Mouse (Mus musculus) thymus, postnatal 25 days (tissue): ENCODE measurements around the gene Arap1.
A peak's percentile ranks its signal among the peaks of the same experiment; 100 is the strongest.

ENCODE experiments used
- DNase-seq: peaks from one replicate; pipeline ENCODE4 v3.0.0; 2022

Gene Arap1

DNA sequence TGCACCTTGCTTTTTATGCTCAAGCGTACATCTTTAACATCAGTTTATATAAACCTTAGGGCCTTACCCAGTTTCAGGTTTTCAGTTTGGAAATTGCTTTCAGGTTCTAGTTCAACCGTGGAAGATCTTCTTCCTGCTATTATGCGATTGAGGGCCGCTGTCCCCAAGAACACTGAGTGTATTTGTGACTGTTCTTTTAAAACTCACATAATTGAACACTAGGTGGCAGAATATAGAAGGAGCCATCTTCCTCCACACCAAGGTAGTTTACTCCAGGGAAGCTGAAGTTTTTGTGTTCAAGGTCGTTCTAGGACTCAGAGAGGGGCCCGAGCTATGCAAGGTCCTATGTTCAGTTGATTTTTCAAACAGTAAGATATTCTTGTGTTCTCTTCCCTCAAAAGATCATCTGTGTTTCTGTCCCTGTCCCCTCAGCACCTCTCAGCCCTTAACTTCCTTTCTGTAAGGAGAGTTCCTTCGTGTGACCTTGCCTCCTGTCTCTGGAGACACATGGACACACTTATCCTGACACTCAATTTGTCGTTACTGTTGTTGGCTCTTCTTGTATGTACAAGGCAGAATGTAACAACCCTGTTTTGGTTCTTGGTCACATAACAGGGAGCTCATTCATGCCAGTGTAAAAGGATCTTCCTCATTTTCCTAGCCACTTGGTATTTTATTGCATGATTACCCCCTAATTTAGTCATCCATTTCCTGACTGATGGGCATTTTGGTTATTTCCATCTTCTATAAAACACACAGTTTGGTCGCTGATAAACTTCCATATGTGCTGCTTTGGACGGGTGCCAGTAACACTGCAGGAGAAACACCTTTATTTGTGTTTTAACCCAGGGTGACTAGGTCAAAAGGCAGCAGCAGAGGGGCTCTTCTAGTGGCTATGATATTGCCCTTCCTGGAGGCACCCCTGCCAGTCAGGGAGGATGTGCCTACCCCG lies 20.3 kb downstream of the Arap1 start:
- no peak for DNase-seq

DNA sequence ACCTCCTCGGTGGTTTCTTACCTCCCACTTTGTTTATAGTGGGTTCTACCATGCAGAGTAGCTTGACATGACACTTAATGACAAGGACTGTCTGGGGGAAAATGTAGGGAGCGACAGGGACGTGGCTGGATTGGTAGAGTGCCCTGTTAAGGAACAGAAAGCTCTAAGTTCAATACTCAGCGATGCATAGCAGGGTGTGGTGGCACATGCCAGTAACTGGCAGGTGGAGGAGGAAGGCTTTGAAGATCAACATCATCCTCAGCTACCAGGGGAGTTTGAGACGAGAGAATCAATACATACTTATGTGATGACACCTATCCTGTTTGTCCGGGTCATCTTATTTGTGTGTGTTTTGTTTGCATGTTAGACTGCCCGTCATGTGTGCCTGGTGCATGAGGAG lies 21.8 kb downstream of the Arap1 start:
- no peak for DNase-seq

GRCm38 (mm10) chr7:101373082-101373481 lies 25.2 kb downstream of the Arap1 start:
- DNase-seq: no peak

DNA sequence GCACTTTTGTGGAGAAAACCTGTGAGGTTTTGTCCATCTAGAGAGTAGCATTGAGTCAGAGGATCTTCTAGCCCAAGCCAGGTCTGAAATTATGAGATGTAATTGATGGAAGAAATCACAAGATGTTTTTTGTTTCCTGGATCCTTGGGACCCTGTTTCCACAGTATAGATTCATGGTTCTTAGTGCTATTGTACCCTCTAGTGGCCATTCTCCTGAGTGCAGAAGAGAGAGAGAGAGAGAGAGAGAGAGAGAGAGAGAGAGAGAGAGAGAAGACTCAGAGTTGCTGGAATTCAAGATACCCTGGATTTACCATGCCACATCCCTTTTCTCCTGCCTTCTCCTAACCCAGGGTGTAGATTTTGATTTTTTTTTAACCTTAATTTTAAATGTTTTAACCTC lies 26.3 kb downstream of the Arap1 start:
- DNase-seq: no peak

- DNase-seq: no peak
These were observed 29.0 kb downstream of the Arap1 start for GRCm38 (mm10) chr7:101376701-101377340.

- peak; percentile 86 for DNase-seq
These were observed 29.9 kb downstream of the Arap1 start for GRCm38 (mm10) chr7:101377741-101378262.

GRCm38 (mm10) chr7:101378285-101378684 lies 30.4 kb downstream of the Arap1 start:
- DNase-seq: peak; percentile 33

DNA sequence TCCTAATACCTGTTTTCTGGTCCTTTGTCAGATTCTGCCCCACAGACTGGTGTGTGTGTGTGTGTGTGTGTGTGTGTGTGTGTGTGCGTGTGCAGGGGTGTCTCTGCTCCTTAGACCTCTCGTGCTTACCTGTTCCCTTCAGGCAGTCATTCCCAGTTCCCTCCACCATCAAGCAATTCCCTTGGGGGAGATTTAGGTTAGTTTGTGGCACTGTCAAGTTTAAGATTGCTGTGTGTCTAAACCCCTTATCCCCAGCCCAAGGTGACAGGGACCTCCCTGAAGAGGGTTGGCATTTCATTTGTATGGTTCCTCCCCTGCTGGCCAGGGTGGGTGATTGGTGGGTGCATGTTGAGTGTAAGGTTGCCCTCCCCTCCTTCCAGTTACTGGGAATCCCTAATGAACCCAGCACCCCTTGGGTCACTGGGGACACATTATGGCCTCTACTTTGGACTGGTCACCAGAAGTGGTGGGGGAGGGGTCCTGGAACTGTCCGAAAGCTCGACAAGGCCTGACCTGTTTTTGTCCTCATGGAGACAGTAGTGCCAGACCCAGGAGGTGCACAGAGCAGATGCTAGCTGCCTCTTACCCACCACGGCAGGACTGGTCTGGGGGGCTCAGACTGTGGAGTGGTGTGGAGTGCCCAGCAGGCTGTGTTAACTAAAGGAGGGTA lies 31.1 kb downstream of the Arap1 start:
- DNase-seq: no peak

DNA sequence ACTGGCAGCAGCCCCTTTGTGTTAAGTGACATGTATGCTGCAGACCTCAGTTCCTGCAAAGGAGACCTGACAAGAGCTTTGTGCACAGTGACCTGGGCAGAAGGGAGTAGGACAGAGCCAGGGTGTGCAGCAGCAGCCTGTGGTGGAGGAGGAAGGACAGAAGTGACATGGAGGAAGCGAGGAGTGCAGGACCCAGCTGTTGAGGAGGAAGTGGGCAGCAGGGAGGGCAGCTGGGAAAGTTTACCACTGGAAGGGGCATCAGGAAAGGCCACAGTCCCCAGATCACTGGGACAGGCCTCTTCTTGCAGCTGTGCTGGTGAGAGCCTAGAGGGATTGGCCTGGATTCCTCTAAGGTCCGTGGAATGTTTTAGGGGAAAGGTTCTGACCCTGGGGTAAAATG lies 31.9 kb downstream of the Arap1 start:
- no peak for DNase-seq

DNA sequence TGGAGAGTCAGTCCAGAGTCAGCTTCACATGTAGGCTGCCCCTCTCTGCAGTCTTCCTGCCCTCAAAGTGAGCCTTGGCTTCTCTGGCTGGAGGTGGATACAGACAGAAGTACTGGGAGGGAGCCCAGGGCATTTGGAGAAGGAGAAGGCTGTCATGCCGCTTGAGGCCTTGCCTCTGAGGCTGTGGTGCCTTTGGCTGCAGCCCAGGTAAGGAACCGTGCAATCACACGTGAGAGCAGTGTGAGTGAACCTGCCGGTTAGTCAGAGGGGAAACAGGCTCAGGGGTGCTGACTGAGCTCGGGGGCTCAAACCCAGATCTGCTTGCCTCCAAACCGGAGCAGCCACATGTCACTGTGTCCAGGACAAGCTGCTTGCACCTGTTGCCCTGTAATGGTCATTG lies 33.6 kb downstream of the Arap1 start:
- DNase-seq: no peak

- DNase-seq: no peak
These were observed 34.5 kb downstream of the Arap1 start for GRCm38 (mm10) chr7:101382378-101382777.

DNA sequence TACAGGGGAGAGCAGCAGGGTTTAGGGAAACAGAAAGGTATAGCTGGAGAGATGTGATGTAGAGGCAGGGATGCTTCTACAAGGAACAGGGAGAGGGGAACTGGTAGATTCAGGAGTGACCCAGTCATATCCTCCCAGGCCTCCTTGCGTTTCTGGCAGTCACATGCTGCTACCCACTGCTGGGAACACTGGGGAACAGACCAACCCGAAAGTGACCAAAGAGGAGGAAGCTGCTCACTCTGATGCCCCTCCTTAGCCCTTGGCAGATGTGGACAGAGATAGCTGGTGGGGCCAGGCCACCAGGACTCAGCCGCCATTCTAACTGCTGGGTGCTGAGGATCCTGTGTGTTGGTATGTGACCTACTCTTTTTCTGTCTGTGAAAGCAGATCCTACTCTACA lies 35.9 kb downstream of the Arap1 start:
- no peak for DNase-seq

- no peak for DNase-seq
These were observed 37.1 kb downstream of the Arap1 start for GRCm38 (mm10) chr7:101384931-101385330.

GRCm38 (mm10) chr7:101385331-101385733 lies 37.5 kb downstream of the Arap1 start:
- DNase-seq: no peak

- no peak for DNase-seq
These were observed 38.1 kb downstream of the Arap1 start for GRCm38 (mm10) chr7:101385866-101386452.

DNA sequence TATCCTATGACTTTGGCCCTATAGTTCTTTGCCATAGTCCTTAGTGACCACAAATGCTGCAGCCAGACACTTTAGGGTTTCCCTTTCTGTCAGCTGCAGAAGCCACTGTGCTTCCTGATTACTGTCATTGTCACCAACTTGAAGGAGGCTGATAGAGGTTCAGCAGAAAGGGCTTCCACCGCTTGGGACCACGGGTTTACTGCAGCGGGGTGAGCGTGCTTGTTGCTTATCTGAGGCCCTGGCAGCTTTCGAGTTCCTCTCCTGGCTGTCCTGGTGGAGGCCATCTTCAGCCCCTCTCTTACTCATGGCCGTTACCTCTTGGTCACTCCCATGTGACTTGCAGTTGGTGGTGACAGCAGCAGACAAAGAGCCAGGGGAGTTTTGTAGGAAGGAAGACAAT lies 41.4 kb downstream of the Arap1 start:
- DNase-seq: no peak

DNA sequence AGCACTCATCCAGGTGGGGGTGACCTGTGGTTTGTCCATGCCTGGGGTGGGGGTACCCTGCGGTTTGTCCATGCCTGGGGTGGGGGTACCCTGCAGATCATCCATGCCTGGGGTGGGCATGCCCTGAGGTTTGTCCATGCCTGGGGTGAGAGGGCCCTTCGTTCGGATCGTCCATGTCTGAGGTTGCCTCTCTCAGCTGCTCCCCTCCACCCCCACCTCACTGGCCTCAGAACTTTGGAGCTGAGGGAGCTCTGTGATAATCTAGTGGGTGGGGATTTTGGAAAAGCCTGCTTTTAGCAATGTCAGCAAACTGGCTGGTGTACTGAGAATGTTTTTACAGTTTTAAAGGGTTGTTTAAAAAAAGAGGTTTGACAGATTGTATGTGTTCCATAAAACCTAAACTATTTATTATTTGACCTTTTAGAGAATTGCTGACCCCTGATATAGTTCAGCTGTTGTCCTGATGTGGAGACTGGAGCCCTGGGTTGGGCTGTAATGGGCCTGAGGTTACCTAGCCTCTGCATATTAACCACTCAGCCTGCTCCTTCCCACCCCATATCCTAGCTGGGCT lies 44.1 kb downstream of the Arap1 start:
- no peak for DNase-seq

GRCm38 (mm10) chr7:101393015-101393414 lies 45.1 kb downstream of the Arap1 start:
- DNase-seq: no peak

GRCm38 (mm10) chr7:101393694-101394504 lies 46.0 kb downstream of the Arap1 start:
- no peak for DNase-seq

GRCm38 (mm10) chr7:101394569-101394968 lies 46.7 kb downstream of the Arap1 start:
- no peak for DNase-seq

GRCm38 (mm10) chr7:101395471-101395870 lies 47.6 kb downstream of the Arap1 start:
- DNase-seq: no peak

- no peak for DNase-seq
These were observed 49.3 kb downstream of the Arap1 start for GRCm38 (mm10) chr7:101397175-101397574.
